Mouse (Mus musculus) forebrain, postnatal 0 days (tissue): ENCODE measurements at regions not wholly inside any gene's neighbourhood (a gene's known extent, or its start where the extent isn't known, plus 50 kb on each side); places are given as distances from the start of the nearest gene placed in this dataset.
A peak's percentile ranks its signal among the peaks of the same experiment; 100 is the strongest.

Experiments
- ATAC-seq: fragments of 200-750 bp; cut with Nextera tagmentation; 2 replicates; pipeline ENCODE4 v1.8.0; 2017; ENCODE audit warnings: mild to moderate bottlenecking, moderate library complexity
- DNase-seq: peaks from one replicate; pipeline ENCODE4 v3.0.0-alpha.2; 2015
- H3K27ac ChIP-seq: fragments of 300-500 bp; sonication (generic); 2 replicates; pipeline ENCODE4 v1.5.1; 2014; ENCODE audit warnings: low read depth, mild to moderate bottlenecking, antibody characterized with exemption, low read length, moderate library complexity, mixed read lengths
- H3K27me3 ChIP-seq: fragments of 300-500 bp; sonication (generic); 2 replicates; pipeline ENCODE4 v1.6.1; 2014; ENCODE audit warnings: mild to moderate bottlenecking, low read length, mixed read lengths; ENCODE audit not compliant: insufficient read depth
- H3K36me3 ChIP-seq: fragments of 300-500 bp; sonication (generic); 2 replicates; pipeline ENCODE4 v1.6.1; 2014; ENCODE audit warnings: mild to moderate bottlenecking, moderate library complexity; ENCODE audit not compliant: insufficient read depth
- H3K4me1 ChIP-seq: fragments of 300-500 bp; sonication (generic); 2 replicates; pipeline ENCODE4 v1.6.1; 2014; ENCODE audit warnings: antibody characterized with exemption; ENCODE audit not compliant: insufficient read depth
- H3K4me2 ChIP-seq: fragments of 300-500 bp; sonication (generic); 2 replicates; pipeline ENCODE4 v1.6.1; 2014; ENCODE audit warnings: low read depth, mild to moderate bottlenecking, moderate library complexity
- H3K4me3 ChIP-seq: fragments of 300-500 bp; sonication (generic); 2 replicates; pipeline ENCODE4 v1.5.1; 2014; ENCODE audit warnings: low read depth, low read length, mixed read lengths
- H3K9ac ChIP-seq: fragments of 300-500 bp; sonication (generic); 2 replicates; pipeline ENCODE4 v1.6.1; 2014; ENCODE audit warnings: mild to moderate bottlenecking
- H3K9me3 ChIP-seq: fragments of 300-500 bp; sonication (generic); 2 replicates; pipeline ENCODE4 v1.6.1; 2016; ENCODE audit warnings: low read length
- CTCF ChIP-seq: sonication (generic); IDR thresholded peaks from 2 replicates; pipeline ENCODE4 v1.5.1; 2016; ENCODE audit warnings: antibody characterized with exemption, control low read depth, low read depth
- WGBS: fragments of 180-500 bp; shearing (Covaris S2); extraction: QIAGEN DNeasy Blood & Tissue Kit; methylation state at CpG from one replicate; pipeline ENCODE4 v1.1.7; 2014; 5-methylcytosine and 5-hydroxymethylcytosine counted together

DNA sequence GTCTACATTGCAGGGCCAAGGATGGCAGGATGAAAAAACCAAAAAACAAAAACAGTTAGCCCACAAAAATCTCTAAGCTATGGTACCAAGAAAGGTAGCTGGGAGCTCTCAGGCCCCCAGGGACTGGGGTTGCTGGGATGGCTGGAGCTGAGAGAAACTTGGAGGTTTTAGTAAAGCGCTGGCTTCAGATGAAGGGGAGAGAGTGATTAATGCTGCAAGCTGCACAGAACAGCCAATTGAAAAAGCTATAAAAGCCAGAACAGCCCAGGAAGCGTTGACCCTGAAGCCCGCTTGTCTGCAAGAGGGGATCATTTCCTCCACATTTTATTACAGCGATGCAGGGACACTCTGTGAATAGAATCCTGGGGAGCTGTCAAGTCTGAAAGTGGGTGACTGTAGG is 157.0 kb downstream of the 4930564D02Rik start:
- Histone ChIP-seq H3K4me2 (no peak overlapping the region), H3K36me3 (no peaks in the 10 kb centered on the region), H3K27me3 (no peaks in the 10 kb centered on the region), H3K27ac (no peak overlapping the region), H3K4me1 (no peaks in the 10 kb centered on the region), H3K4me3 (no peak overlapping the region), H3K9me3 (no peaks in the 10 kb centered on the region), H3K9ac (no peak overlapping the region)
- DNase-seq: no peak
- WGBS: 57% methylated on average over 4 of the region's 4 CpGs
- TF ChIP-seq CTCF: no peak
- no peak for ATAC-seq

DNA sequence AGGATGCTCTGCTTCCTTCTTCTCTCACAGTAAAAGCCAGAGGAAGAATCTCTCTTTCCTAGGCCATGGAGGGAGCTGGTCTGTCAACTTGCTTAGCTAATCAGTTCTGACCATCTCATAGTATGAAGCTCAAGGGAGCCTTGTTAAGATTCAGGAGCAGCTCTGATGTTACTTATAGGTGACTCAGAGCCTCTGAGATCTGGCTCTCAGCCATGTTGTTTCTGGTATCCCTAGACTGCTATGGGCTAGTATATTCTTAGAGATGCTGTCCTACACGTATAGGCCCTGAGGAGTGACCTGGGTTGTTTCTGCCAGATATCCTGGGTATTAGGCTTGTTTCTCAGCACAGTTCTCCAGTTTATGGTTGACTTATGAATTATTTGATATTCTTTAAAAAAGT is 160.9 kb downstream of the 4930564D02Rik start:
- H3K4me3 ChIP-seq: no peak overlapping the region
- no peak overlapping the region for H3K4me2 ChIP-seq
- no peaks in the 10 kb centered on the region for H3K27me3 ChIP-seq
- no peaks in the 10 kb centered on the region for H3K4me1 ChIP-seq
- 81% methylated on average over 1 of the region's 1 CpGs for WGBS
- no peak for TF ChIP-seq CTCF
- no peak overlapping the region for H3K27ac ChIP-seq
- no peaks in the 10 kb centered on the region for H3K9me3 ChIP-seq
- no peak for DNase-seq
- no peak overlapping the region for H3K9ac ChIP-seq
- H3K36me3 ChIP-seq: no peaks in the 10 kb centered on the region
- no peak for ATAC-seq

DNA sequence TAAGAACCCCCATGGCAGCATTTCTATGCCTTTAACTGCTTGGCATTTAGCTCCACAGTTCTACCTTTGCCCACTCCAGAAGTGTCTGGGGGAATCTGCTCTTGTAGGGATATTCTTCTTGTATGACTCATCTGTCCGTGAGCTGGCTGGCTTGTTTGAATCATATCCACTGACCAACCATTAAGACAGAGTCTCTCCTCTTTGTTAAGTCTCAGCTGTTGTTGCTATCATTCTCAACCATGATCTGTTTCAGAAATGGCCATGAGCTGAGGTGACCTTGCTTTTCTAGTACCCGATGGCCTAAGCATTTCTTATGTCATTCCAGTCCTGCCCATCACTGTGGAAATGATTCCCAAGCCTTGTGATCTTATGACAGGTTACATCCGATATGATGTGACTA is 161.8 kb downstream of the 4930564D02Rik start:
- ATAC-seq (no peak), DNase-seq (no peak)
- no peaks in the 10 kb centered on the region for H3K27me3 ChIP-seq
- no peaks in the 10 kb centered on the region for H3K9me3 ChIP-seq
- 86% methylated on average over 3 of the region's 3 CpGs for WGBS
- H3K9ac ChIP-seq: no peak overlapping the region
- no peak for TF ChIP-seq CTCF
- no peaks in the 10 kb centered on the region for H3K36me3 ChIP-seq
- H3K27ac ChIP-seq: no peak overlapping the region
- H3K4me3 ChIP-seq: no peak overlapping the region
- H3K4me2 ChIP-seq: no peak overlapping the region
- H3K4me1 ChIP-seq: no peaks in the 10 kb centered on the region

DNA sequence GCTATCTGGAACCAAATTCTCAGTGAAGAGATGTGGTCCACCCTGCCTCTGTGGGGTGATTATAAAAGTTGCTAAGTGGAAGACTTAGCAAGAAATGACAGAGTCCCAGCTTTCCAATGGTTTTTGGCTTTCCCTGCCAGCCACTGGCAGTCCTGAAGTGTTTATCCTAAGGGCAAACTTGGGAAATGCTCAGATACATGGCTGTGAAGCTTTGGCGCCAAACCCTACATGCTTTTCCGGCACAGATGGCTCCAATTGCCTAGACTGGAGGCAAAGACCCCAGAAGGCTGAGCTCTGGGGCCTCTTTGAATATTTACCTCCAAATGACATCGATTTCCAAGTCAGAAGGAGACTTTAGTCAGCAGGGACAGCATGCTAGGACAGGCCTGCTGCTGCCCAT is 174.4 kb downstream of the 4930564D02Rik start:
- Histone ChIP-seq H3K4me1 (no peaks in the 10 kb centered on the region), H3K4me2 (no peak overlapping the region), H3K36me3 (no peaks in the 10 kb centered on the region), H3K27me3 (no peaks in the 10 kb centered on the region), H3K4me3 (no peak overlapping the region), H3K9me3 (no peaks in the 10 kb centered on the region), H3K9ac (no peak overlapping the region), H3K27ac (no peak overlapping the region)
- DNase-seq: peak; percentile 61
- WGBS: 62% methylated on average over 3 of the region's 3 CpGs
- no peak for TF ChIP-seq CTCF
- peak; percentile 80 for ATAC-seq

DNA sequence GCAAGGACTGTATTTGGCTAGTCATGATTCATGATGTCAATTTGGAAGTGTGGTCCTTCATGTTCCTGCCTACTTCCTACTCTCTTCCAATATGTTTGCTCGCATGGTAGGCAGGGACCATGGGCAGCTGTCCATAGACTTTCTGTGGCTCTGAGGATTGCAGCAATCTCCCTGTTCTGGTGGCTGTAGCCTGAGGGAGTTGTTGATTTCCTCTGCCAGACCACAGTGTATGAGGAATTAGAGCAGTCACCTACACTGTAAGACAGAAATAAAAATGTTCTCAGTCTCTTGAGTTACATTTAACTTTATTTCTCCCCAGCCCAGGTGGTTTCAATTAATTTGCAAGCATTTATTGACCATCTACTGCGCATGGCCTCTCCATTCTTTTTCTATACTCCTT is 190.5 kb downstream of the 4930564D02Rik start:
- no peak overlapping the region for H3K4me3 ChIP-seq
- H3K27ac ChIP-seq: no peak overlapping the region
- ATAC-seq (no peak), DNase-seq (no peak)
- 94% methylated on average over 2 of the region's 2 CpGs for WGBS
- no peak for TF ChIP-seq CTCF
- no peak overlapping the region for H3K4me2 ChIP-seq
- no peaks in the 10 kb centered on the region for H3K36me3 ChIP-seq
- H3K9ac ChIP-seq: no peak overlapping the region
- H3K4me1 ChIP-seq: no peaks in the 10 kb centered on the region
- H3K27me3 ChIP-seq: no peaks in the 10 kb centered on the region
- no peaks in the 10 kb centered on the region for H3K9me3 ChIP-seq

DNA sequence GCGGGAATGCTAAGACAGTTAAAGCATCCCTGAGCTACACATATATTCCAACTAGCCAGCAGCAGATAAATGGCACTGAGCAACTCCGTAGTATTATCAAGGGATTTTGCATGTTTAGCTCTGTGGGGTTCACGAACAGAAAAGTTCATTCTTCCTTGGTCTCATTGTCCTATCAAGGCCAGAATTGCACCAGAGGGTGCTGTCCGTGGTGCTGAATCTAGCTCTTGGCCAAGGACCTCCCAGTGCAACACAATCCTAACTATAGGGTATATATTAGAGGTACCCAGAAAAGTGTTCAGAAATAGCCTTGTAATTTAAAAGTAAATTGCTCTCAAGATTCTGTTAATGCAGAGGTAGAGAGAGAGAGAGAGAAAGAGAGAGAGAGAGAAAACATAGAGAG is 176.9 kb upstream of the Kcnd3 start:
- Histone ChIP-seq H3K9me3 (no peaks in the 10 kb centered on the region), H3K4me1 (no peaks in the 10 kb centered on the region), H3K36me3 (no peaks in the 10 kb centered on the region), H3K4me2 (no peak overlapping the region), H3K9ac (no peak overlapping the region), H3K27me3 (no peaks in the 10 kb centered on the region), H3K4me3 (no peak overlapping the region), H3K27ac (no peak overlapping the region)
- WGBS: 31% methylated on average over 4 of the region's 4 CpGs
- TF ChIP-seq CTCF: no peak
- no peak for ATAC-seq
- DNase-seq: peak; percentile 11

DNA sequence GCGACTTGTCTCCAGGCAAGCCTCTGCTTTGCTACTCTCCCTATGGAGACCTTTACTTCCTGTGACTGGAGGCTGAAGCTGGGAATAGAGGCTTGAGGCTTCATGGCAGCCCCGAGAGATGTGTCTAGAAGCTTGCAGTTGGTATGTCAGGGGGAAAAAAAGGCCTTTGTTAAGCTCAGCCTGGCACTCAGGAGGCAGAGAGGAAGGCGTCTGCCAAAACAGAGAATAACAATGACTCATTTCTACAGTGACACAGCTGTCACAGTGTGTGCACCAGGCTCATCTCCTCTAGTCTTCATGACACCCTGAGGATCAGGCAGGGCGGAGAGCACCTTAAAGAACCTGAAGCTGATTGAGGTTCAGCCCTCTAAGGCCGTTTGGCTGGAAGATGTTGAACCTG is 171.2 kb upstream of the Kcnd3 start:
- 63% methylated on average over 5 of the region's 5 CpGs for WGBS
- H3K4me1 ChIP-seq: no peaks in the 10 kb centered on the region
- H3K9me3 ChIP-seq: no peaks in the 10 kb centered on the region
- H3K27me3 ChIP-seq: no peaks in the 10 kb centered on the region
- TF ChIP-seq CTCF: no peak
- no peak overlapping the region for H3K9ac ChIP-seq
- H3K4me3 ChIP-seq: no peak overlapping the region
- H3K4me2 ChIP-seq: no peak overlapping the region
- H3K27ac ChIP-seq: no peak overlapping the region
- ATAC-seq (peak; percentile 69; the same call in 1 of the 2 replicates), DNase-seq (peak; percentile 29)
- no peaks in the 10 kb centered on the region for H3K36me3 ChIP-seq

DNA sequence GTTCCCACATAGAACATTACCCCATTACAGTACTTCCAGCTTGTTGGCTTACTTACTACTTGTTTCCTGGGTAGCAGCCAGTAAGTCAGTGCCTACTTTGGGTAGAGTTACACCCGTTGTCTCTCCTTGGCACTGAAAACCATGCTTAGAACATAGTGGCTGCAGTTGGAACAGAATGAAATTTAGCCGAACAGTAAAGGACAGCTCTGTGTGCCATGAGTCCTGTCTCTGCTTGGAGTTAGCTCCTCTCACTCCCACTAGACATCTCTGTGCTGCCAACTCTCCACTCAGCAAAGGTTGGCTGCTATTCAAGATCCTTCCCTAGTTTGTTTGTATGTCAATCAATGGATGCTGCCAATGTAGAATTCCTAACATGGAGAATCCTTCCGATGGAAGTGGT is 170.4 kb upstream of the Kcnd3 start:
- Histone ChIP-seq H3K9me3 (no peaks in the 10 kb centered on the region), H3K4me2 (no peak overlapping the region), H3K4me3 (no peak overlapping the region), H3K36me3 (no peaks in the 10 kb centered on the region), H3K4me1 (no peaks in the 10 kb centered on the region), H3K27me3 (no peaks in the 10 kb centered on the region), H3K9ac (no peak overlapping the region), H3K27ac (no peak overlapping the region)
- peak; percentile 4 for DNase-seq
- 62% methylated on average over 3 of the region's 3 CpGs for WGBS
- TF ChIP-seq CTCF: no peak
- ATAC-seq: no peak
